Mouse (Mus musculus) hindbrain, embryonic 11.5 days (tissue): ENCODE results near the gene Ank3. TPM values are rescaled to one million over a fixed set of nuclear protein-coding genes. Genes with fewer than 3 reads are reported as not detected.

ENCODE experiments used
- ATAC-seq: fragments of 200-750 bp; cut with Nextera tagmentation; 2 replicates; pipeline ENCODE4 v1.8.0; 2017; ENCODE audit warnings: mild to moderate bottlenecking, moderate TSS enrichment, moderate library complexity; ENCODE audit not compliant: low FRiP score
- DNase-seq: peaks from one replicate; pipeline ENCODE4 v3.0.0-alpha.2; 2015; ENCODE audit warnings: low spot score
- H3K27ac ChIP-seq: fragments of 300-500 bp; sonication (generic); 2 replicates; pipeline ENCODE4 v1.5.1; 2014; ENCODE audit warnings: mild to moderate bottlenecking, low read depth, low read length
- H3K27me3 ChIP-seq: fragments of 300-500 bp; sonication (generic); 2 replicates; pipeline ENCODE4 v1.6.1; 2014; ENCODE audit warnings: mild to moderate bottlenecking, low read length, moderate library complexity, mixed read lengths; ENCODE audit not compliant: control insufficient read depth, insufficient read depth
- H3K36me3 ChIP-seq: fragments of 300-500 bp; sonication (generic); 2 replicates; pipeline ENCODE4 v1.6.1; 2014; ENCODE audit warnings: mild to moderate bottlenecking, low read length, moderate library complexity, mixed read lengths; ENCODE audit not compliant: control insufficient read depth, insufficient read depth
- H3K4me1 ChIP-seq: fragments of 300-500 bp; sonication (generic); replicated peaks from 2 replicates; pipeline ENCODE4 v1.6.1; 2014; ENCODE audit warnings: low read length, mixed read lengths; ENCODE audit not compliant: control insufficient read depth, insufficient read depth
- H3K4me2 ChIP-seq: fragments of 300-500 bp; sonication (generic); replicated peaks from 2 replicates; pipeline ENCODE4 v1.6.1; 2014; ENCODE audit warnings: mild to moderate bottlenecking, low read depth, low read length
- H3K4me3 ChIP-seq: fragments of 300-500 bp; sonication (generic); 2 replicates; pipeline ENCODE4 v1.5.1; 2014; ENCODE audit warnings: low read depth, low read length
- H3K9ac ChIP-seq: fragments of 300-500 bp; sonication (generic); 2 replicates; pipeline ENCODE4 v1.6.1; 2014; ENCODE audit warnings: low read depth, low read length
- H3K9me3 ChIP-seq: fragments of 300-500 bp; sonication (generic); 2 replicates; pipeline ENCODE4 v1.6.1; 2016; ENCODE audit warnings: low read length; ENCODE audit not compliant: control insufficient read depth
- WGBS: fragments of 180-500 bp; shearing (Covaris S2); extraction: QIAGEN DNeasy Blood & Tissue Kit; methylation state at CpG from one replicate; pipeline ENCODE4 v1.1.7; 2014; 5-methylcytosine and 5-hydroxymethylcytosine counted together
- polyA plus RNA-seq: library from polyadenylated mRNA; unstranded; fragments of >200 nt; fragmentation: Nextera tagmentation; extraction: Ambion mirVana; gene quantifications from 2 replicates; pipeline ENCODE4 v1.2.1, GENCODE M21; 2014

Gene Ank3
- polyA plus RNA-seq, 1 experiment from 2014 or later, result 97.7 TPM

GRCm38 (mm10) chr10:69787379-69787778 lies 388.8 kb downstream of the Ank3 start:
- H3K27me3 ChIP-seq, result no peaks in the 10 kb centered on the region
- no peaks in the 10 kb centered on the region for H3K4me1 ChIP-seq
- H3K36me3 ChIP-seq, result no peaks in the 10 kb centered on the region
- WGBS, result 55% methylated on average over 10 of the region's 10 CpGs
- no peak overlapping the region for H3K9ac ChIP-seq
- DNase-seq (no peak), ATAC-seq (no peak)
- H3K4me2 ChIP-seq, result no peak overlapping the region
- no peaks in the 10 kb centered on the region for H3K9me3 ChIP-seq
- H3K27ac ChIP-seq, result no peak overlapping the region
- H3K4me3 ChIP-seq, result no peak overlapping the region

DNA sequence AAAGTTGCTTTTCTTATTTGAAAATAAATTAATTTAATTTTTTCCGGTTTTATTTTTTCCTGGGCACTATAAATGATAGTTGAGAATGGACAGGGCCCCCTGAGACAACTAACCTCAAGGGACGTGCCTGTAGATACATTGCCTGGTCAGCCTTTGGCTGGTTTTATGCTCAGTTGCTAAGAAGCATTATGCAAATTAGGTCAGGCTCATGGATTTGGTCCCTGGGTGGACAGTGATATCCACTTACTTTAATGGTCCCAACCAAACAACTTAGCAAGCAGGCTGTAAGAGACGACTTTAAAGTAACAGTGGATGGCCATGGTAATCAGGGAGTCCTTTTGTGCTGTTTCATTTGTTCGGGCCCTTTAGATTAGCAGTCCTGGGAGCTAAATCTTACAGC lies 392.0 kb downstream of the Ank3 start:
- no peaks in the 10 kb centered on the region for H3K4me1 ChIP-seq
- H3K27me3 ChIP-seq, result no peaks in the 10 kb centered on the region
- WGBS, result 76% methylated on average over 4 of the region's 4 CpGs
- ATAC-seq (no peak), DNase-seq (no peak)
- H3K9me3 ChIP-seq, result no peaks in the 10 kb centered on the region
- no peak overlapping the region for H3K4me3 ChIP-seq
- no peak overlapping the region for H3K9ac ChIP-seq
- H3K27ac ChIP-seq, result no peak overlapping the region
- H3K36me3 ChIP-seq, result no peaks in the 10 kb centered on the region
- no peak overlapping the region for H3K4me2 ChIP-seq

GRCm38 (mm10) chr10:69791951-69792350 lies 393.4 kb downstream of the Ank3 start:
- no peaks in the 10 kb centered on the region for H3K4me1 ChIP-seq
- no peak overlapping the region for H3K27ac ChIP-seq
- no peaks in the 10 kb centered on the region for H3K9me3 ChIP-seq
- no peak overlapping the region for H3K4me2 ChIP-seq
- no peak for ATAC-seq
- H3K36me3 ChIP-seq, result no peaks in the 10 kb centered on the region
- H3K9ac ChIP-seq, result no peak overlapping the region
- H3K4me3 ChIP-seq, result no peak overlapping the region
- 77% methylated on average over 7 of the region's 7 CpGs for WGBS
- DNase-seq, result no peak
- H3K27me3 ChIP-seq, result no peaks in the 10 kb centered on the region

- no peaks in the 10 kb centered on the region for H3K27me3 ChIP-seq
- no peak for DNase-seq
- no peak overlapping the region for H3K4me2 ChIP-seq
- no peaks in the 10 kb centered on the region for H3K4me1 ChIP-seq
- H3K9me3 ChIP-seq, result no peaks in the 10 kb centered on the region
- H3K36me3 ChIP-seq, result no peaks in the 10 kb centered on the region
- no peak overlapping the region for H3K27ac ChIP-seq
- ATAC-seq, result no peak
- no peak overlapping the region for H3K4me3 ChIP-seq
- WGBS, result 94% methylated on average over 9 of the region's 9 CpGs
- H3K9ac ChIP-seq, result no peak overlapping the region
Measured at GRCm38 (mm10) chr10:69792400-69792799, 393.8 kb downstream of the Ank3 start.

DNA sequence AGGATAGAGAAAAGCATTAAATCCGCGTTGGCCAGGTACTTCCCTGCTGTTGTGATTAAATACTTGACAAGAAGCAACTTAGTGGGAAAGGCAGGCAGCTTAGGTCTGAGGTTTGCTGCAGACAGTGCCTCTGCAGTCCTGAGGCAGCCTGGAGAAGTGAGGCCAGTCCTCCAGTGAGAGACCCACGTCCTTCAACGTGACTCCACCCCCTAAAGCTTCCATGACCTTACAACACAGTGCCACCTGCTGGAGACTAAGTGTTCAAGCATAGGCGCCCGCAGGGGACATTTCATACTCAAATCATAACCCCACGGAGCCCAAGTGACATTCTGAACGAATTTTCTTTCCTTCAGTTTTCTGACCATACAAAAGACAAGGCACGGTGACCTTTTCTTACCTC lies 394.5 kb downstream of the Ank3 start:
- H3K27ac ChIP-seq, result no peak overlapping the region
- no peaks in the 10 kb centered on the region for H3K9me3 ChIP-seq
- DNase-seq, result peak; percentile 70
- no peak overlapping the region for H3K9ac ChIP-seq
- no peak overlapping the region for H3K4me3 ChIP-seq
- no peak for ATAC-seq
- WGBS, result 33% methylated on average over 9 of the region's 9 CpGs
- no peaks in the 10 kb centered on the region for H3K4me1 ChIP-seq
- no peak overlapping the region for H3K4me2 ChIP-seq
- no peaks in the 10 kb centered on the region for H3K36me3 ChIP-seq
- H3K27me3 ChIP-seq, result no peaks in the 10 kb centered on the region

DNA sequence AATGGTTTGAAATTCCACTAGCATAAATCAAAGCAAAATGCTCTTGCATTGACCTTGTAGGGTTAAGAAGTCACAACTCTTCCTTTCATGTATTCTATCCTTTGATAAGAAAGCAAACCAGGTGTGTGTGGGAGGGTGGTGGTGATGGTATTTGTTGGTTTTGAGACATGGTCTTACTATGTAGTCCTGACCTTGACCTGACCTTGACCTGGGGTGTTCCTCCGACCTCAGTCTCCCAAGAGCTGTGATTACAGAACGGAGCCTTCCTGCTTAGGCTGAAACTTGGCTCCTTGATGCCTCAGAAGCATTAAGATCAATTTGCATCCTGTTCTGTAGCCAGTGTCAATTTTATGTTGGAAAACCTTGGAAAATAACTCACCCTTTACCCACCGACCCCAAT lies 397.1 kb downstream of the Ank3 start:
- no peak overlapping the region for H3K4me3 ChIP-seq

DNA sequence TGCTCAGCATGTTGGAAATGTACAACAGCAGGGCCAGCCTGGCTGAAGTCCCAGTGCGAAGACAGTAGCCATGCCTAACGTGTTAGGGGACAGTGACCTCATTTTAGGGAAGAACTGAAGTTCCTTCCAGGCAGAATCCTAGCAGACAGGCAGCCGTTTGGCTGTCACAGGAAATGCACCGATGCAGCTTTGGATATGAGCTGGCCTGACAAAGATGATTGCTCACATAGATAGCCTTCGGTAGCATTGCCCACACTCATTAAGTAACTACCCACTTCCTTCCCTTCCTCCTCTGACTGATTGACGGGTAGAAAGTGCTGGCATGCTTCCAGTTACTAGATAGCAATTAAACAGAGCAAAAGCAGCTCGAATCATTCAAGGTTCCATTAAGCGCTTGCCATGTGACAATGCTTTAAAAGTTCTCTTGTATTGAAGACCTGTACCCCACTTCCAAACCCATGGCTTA lies 397.9 kb downstream of the Ank3 start:
- 86% methylated on average over 8 of the region's 8 CpGs for WGBS
- no peak for ATAC-seq
- no peak for DNase-seq
- H3K36me3 ChIP-seq, result no peaks in the 10 kb centered on the region
- H3K27me3 ChIP-seq, result no peaks in the 10 kb centered on the region
- H3K27ac ChIP-seq, result no peak overlapping the region
- H3K4me2 ChIP-seq, result no peak overlapping the region
- no peaks in the 10 kb centered on the region for H3K4me1 ChIP-seq
- H3K9ac ChIP-seq, result no peak overlapping the region
- H3K9me3 ChIP-seq, result no peaks in the 10 kb centered on the region
- no peak overlapping the region for H3K4me3 ChIP-seq

More for the DNA sequence above, 397.1 kb downstream of the Ank3 start:
- WGBS, result 77% methylated on average over 3 of the region's 3 CpGs
- no peak overlapping the region for H3K9ac ChIP-seq
- DNase-seq, result no peak
- no peak for ATAC-seq
- H3K4me2 ChIP-seq, result no peak overlapping the region
- no peaks in the 10 kb centered on the region for H3K36me3 ChIP-seq
- no peak overlapping the region for H3K27ac ChIP-seq
- H3K9me3 ChIP-seq, result no peaks in the 10 kb centered on the region
- no peaks in the 10 kb centered on the region for H3K27me3 ChIP-seq
- no peaks in the 10 kb centered on the region for H3K4me1 ChIP-seq

DNA sequence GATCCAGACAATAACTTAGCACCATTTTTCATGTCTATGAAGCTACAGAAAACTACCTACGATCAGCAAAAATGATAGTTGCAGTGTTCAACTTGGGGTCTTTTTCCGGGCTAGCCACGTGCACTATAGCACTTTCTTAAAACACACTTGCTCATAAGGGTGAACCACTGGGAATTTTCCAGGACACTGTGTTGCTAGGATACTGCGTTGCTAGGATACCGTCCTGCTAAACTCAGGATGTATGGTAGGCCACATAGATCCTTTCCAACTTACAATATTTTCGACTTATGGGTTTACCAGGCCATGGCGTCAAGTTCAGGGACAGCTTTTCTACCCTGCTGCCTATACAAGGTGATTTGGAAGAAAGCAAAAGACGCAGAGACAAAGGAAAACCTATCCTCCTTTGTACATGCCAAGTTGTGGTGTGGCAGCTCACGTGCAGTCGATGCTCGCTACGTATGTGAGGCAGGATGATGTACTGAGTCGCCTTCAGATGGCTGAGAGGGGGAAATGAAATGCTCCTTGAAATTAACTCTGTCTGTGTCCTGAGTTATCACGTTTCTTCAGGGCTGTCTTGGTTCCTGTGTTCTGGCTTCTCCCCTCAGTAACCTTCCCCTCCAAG lies 404.7 kb downstream of the Ank3 start:
- Histone ChIP-seq H3K27me3 (no peaks in the 10 kb centered on the region), H3K36me3 (no peaks in the 10 kb centered on the region), H3K4me1 (no peaks in the 10 kb centered on the region), H3K9me3 (no peaks in the 10 kb centered on the region), H3K4me2 (no peak overlapping the region), H3K9ac (no peak overlapping the region), H3K4me3 (no peak overlapping the region), H3K27ac (no peak overlapping the region)
- DNase-seq (peak; percentile 67), ATAC-seq (no peak)
- 76% methylated on average over 14 of the region's 14 CpGs for WGBS

DNA sequence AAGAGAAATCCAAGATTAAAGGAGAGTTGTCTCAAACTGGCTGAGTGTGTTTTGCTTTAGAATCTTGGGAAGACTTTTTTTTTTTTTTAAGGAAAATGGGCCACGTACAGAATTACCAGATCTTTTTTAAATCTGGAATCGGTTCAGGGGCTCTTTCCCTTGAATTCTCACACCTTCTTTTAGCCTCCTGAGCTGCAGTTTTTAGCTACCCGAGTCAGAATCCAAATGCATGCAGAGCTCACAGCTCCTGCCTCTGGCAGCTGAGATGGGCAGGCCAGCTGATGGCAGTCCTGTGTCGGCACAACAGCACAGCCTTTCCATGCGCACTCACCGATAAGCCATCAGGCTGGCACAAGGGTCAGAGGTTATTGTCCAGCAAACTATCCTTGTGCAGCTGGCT lies 406.0 kb downstream of the Ank3 start:
- no peak overlapping the region for H3K27ac ChIP-seq
- no peaks in the 10 kb centered on the region for H3K4me1 ChIP-seq
- ATAC-seq (no peak), DNase-seq (no peak)
- WGBS, result 60% methylated on average over 6 of the region's 6 CpGs
- H3K9me3 ChIP-seq, result no peaks in the 10 kb centered on the region
- H3K27me3 ChIP-seq, result no peaks in the 10 kb centered on the region
- no peak overlapping the region for H3K4me3 ChIP-seq
- H3K4me2 ChIP-seq, result no peak overlapping the region
- no peak overlapping the region for H3K9ac ChIP-seq
- H3K36me3 ChIP-seq, result no peaks in the 10 kb centered on the region
